Mouse (Mus musculus) hindbrain, embryonic 10.5 days (tissue): ENCODE measurements around the gene Tbc1d10b. TPM values are rescaled to one million over a fixed set of nuclear protein-coding genes. Genes with fewer than 3 reads are reported as not detected.
"Not testable (repeated sequence)": the region's sequence is repeated elsewhere in the genome, so short reads cannot be mapped to it uniquely, and the experiment has no call there.

Experiments used
- DNase-seq: peaks from one replicate; pipeline ENCODE4 v3.0.0-alpha.2; 2017; ENCODE audit warnings: low spot score
- H3K27ac ChIP-seq: fragments of 300-500 bp; sonication (generic); 2 replicates; pipeline ENCODE4 v1.5.1; 2016; ENCODE audit warnings: mild to moderate bottlenecking, moderate library complexity
- H3K27me3 ChIP-seq: fragments of 300-500 bp; sonication (generic); 2 replicates; pipeline ENCODE4 v1.6.1; 2016; ENCODE audit warnings: mild to moderate bottlenecking; ENCODE audit not compliant: poor library complexity, insufficient read depth, severe bottlenecking
- H3K36me3 ChIP-seq: fragments of 300-500 bp; sonication (generic); 2 replicates; pipeline ENCODE4 v1.6.1; 2016; ENCODE audit warnings: mild to moderate bottlenecking, moderate library complexity
- H3K4me1 ChIP-seq: fragments of 300-500 bp; sonication (generic); replicated peaks from 2 replicates; pipeline ENCODE4 v1.6.1; 2016; ENCODE audit warnings: mild to moderate bottlenecking
- H3K4me3 ChIP-seq: fragments of 300-500 bp; sonication (generic); 2 replicates; pipeline ENCODE4 v1.5.1; 2016; ENCODE audit warnings: mild to moderate bottlenecking, moderate library complexity
- H3K9me3 ChIP-seq: fragments of 300-500 bp; sonication (generic); 2 replicates; pipeline ENCODE4 v1.6.1; 2016; ENCODE audit warnings: mild to moderate bottlenecking, moderate library complexity
- whole genome bisulfite sequencing: fragments of 180-500 bp; shearing (Covaris S2); methylation state at CpG from one replicate; pipeline ENCODE4 v1.1.7; 2016; 5-methylcytosine and 5-hydroxymethylcytosine counted together
- polyA plus RNA-seq: library from polyadenylated mRNA; unstranded; fragments of >200 nt; fragmentation: Nextera tagmentation; extraction: Ambion mirVana; gene quantifications from 2 replicates; pipeline ENCODE4 v1.2.1, GENCODE M21; 2016

The Tbc1d10b gene
- polyA plus RNA-seq = 25.6 and 28.2 TPM in 2 replicates

DNA sequence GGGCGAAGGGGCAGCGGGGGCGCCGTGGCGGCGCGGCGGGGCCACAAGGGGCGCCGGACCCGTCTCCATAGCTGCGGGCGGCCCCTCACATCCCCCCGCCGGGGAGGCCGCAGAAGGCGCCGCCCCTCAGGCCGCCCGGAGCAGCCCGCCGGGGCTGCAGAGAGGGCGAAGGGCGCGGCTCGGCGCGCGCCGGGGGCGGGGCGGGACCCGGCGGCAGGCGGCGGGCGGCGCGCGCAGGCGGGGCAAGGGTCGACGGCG, at the start of gene Tbc1d10b:
TSS of gene Tbc1d10b (minus strand) at position 174 of the 258 bp plus-strand sequence.
- Histone ChIP-seq H3K27ac (peak within 1 kb of the TSS; percentile 95), H3K9me3 (no peaks in the 10 kb centered on the region), H3K36me3 (peaks cover 15% of the 10 kb centered on the region), H3K4me1 (peaks cover 43% of the 10 kb centered on the region), H3K27me3 (peaks cover 27% of the 10 kb centered on the region), H3K4me3 (peak within 1 kb of the TSS; percentile 86)
- no peak for DNase-seq
- under 1% methylated on average over 43 of the region's 44 CpGs for WGBS

DNA sequence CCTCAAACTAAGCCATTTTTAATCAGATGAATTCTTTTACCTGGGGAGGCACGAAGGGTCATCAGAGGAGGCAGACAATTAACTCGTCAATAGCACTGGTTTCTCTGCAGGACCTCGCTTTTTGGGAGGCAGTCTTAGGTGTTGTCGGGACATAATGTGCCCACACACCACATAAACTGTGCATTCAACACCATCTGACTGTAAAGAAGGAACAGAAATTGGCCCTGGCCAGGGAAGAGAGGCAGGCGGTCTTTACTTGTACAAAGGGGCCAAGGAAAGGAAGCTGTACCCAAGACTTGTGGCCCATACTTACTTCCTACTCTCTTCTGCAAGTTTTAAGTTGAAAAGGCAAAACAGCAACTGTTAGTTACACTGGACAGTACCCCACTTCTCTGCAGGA, 48.2 kb upstream of the Tbc1d10b start:
- H3K9me3 ChIP-seq = no peaks in the 10 kb centered on the region
- DNase-seq = no peak
- no peak overlapping the region for H3K4me3 ChIP-seq
- no peak overlapping the region for H3K27ac ChIP-seq
- H3K36me3 ChIP-seq = peaks cover 44% of the 10 kb centered on the region
- WGBS = 92% methylated on average over 5 of the region's 5 CpGs
- no peaks in the 10 kb centered on the region for H3K27me3 ChIP-seq
- H3K4me1 ChIP-seq = peaks cover 40% of the 10 kb centered on the region

DNA sequence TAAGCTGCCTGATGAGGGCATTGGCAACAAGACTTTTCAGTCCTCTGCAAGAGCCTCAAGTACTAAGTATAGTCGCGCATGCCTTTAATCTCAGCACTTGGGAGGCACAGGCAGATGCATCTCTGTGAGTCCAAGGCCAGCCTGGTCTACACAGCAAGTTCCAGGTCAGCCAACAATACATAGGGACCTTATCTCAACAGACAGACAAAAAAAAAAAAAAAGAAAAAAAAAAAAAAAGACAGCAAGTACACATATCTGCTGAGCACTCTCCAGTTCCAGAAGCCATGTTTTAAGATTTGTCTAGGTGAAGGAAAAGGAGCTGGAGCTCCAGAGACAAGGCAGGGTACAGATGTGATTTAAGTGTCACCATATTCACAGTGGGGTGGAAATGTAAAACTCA, 47.7 kb upstream of the Tbc1d10b start:
- Histone ChIP-seq H3K4me3 (no peak overlapping the region), H3K9me3 (no peaks in the 10 kb centered on the region), H3K36me3 (peaks cover 48% of the 10 kb centered on the region), H3K4me1 (peaks cover 35% of the 10 kb centered on the region), H3K27ac (no peak overlapping the region), H3K27me3 (no peaks in the 10 kb centered on the region)
- WGBS = 87% methylated on average over 2 of the region's 2 CpGs
- DNase-seq = no peak

DNA sequence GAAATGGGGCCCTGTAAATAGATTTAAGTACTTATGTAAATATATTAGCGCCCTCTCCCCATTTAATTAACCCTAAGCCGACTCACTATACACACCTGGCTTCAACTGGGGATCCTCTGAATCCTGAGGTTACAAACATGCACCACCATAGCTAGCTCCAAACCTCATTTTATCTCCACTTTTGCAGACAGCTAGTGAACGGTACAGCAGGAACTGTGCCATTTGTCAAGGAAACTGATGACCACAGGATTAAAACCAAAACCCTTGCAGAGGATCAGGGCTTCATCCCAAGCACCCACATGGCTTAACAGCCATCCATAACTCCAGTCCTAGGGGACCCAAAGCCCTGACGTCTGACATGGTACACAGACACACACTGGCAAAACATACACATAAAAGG, 46.7 kb upstream of the Tbc1d10b start:
- DNase-seq = no peak
- H3K36me3 ChIP-seq = peaks cover 56% of the 10 kb centered on the region
- WGBS = 38% methylated on average over 4 of the region's 4 CpGs
- peak overlapping the region; percentile 65 for H3K4me3 ChIP-seq
- H3K4me1 ChIP-seq = peaks cover 31% of the 10 kb centered on the region
- H3K27me3 ChIP-seq = no peaks in the 10 kb centered on the region
- H3K27ac ChIP-seq = peak overlapping the region; percentile 91
- H3K9me3 ChIP-seq = no peaks in the 10 kb centered on the region

DNA sequence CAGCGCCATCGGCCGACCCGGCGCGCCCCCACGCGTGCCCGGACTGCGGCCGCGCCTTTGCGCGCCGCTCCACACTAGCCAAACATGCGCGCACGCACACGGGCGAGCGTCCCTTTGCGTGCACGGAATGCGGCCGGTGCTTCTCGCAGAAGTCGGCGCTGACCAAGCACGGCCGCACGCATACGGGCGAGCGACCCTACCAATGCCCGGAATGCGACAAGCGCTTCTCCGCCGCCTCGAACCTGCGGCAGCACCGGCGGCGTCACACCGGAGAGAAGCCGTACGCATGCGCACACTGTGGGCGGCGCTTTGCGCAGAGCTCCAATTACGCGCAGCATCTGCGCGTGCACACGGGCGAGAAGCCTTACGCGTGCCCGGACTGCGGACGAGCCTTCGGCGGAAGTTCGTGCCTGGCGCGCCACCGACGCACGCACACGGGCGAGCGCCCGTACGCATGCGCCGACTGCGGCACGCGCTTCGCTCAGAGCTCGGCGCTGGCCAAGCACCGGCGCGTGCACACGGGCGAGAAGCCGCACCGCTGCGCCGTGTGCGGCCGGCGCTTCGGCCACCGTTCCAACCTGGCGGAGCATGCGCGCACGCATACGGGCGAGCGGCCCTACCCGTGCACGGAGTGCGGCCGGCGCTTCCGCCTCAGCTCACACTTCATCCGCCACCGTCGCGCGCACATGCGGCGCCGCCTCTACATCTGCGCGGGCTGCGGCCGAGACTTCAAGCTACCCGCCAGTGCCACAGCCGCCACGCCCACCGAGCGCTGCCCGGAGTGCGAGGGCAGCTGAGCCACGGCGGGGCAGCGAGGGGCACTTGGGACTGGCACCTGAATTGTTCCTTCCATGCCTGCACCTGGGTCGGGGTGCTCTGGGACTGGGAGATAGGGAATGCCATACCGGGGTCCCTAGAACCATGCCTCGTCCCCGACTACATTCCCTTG, 45.8 kb upstream of the Tbc1d10b start:
- Histone ChIP-seq H3K4me3 (peak overlapping the region; percentile 65), H3K4me1 (peaks cover 22% of the 10 kb centered on the region), H3K27ac (peak overlapping the region; percentile 91), H3K36me3 (peaks cover 65% of the 10 kb centered on the region), H3K9me3 (no peaks in the 10 kb centered on the region), H3K27me3 (no peaks in the 10 kb centered on the region)
- WGBS = 1% methylated on average over 136 of the region's 136 CpGs
- DNase-seq = peak; percentile 94

DNA sequence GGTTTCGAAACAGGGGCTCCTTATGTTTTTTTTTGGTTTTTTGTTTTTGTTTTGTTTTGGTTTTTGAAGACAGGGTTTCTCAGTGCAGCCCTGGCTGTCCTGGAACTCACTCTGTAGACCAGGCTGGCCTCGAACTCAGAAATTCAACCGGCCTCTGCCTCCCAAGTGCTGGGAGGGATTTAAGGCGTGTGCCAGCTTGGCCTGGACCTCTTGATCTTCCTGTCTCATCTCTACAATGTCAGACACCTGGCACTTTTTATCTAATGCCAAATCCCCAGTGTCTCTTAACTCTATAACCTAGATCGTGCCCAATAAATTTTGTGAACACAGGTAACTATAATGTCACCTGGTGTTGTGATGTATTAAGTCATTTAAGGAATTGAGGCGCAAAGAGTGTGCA, 45.1 kb upstream of the Tbc1d10b start:
- Histone ChIP-seq H3K27ac (peak overlapping the region; percentile 91), H3K36me3 (peaks cover 64% of the 10 kb centered on the region)
- 84% methylated on average over 6 of the region's 6 CpGs for whole genome bisulfite sequencing

DNA sequence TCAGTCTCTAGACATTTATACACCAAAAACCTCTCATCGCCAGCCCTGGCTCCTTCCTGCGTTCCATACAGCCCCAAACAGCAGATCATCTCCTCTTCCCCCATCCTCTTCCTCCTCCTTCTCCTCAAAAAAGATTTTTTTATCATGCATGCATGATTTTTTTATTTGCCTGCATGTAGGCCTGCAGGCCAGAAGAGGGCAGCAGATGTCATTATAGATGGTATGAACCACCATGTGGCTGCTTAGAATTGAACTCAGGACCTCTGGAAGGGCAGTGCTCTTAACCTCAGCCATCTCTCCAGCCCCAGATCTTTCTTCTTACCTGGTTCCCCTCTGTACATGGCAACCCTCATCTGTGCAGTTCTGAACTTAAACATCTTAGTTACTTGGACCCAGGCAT, 44.1 kb upstream of the Tbc1d10b start:
- DNase-seq = peak; percentile 27
- H3K4me1 ChIP-seq = peaks cover 16% of the 10 kb centered on the region
- H3K27me3 ChIP-seq = no peaks in the 10 kb centered on the region
- H3K36me3 ChIP-seq = peaks cover 64% of the 10 kb centered on the region
- H3K9me3 ChIP-seq = no peaks in the 10 kb centered on the region
- 86% methylated on average over 2 of the region's 2 CpGs for WGBS
- H3K27ac ChIP-seq = no peak overlapping the region
- H3K4me3 ChIP-seq = no peak overlapping the region

More for the DNA sequence above, 45.1 kb upstream of the Tbc1d10b start:
- peak overlapping the region; percentile 65 for H3K4me3 ChIP-seq
- DNase-seq = no peak
- no peaks in the 10 kb centered on the region for H3K27me3 ChIP-seq
- peaks cover 16% of the 10 kb centered on the region for H3K4me1 ChIP-seq
- H3K9me3 ChIP-seq = no peaks in the 10 kb centered on the region

DNA sequence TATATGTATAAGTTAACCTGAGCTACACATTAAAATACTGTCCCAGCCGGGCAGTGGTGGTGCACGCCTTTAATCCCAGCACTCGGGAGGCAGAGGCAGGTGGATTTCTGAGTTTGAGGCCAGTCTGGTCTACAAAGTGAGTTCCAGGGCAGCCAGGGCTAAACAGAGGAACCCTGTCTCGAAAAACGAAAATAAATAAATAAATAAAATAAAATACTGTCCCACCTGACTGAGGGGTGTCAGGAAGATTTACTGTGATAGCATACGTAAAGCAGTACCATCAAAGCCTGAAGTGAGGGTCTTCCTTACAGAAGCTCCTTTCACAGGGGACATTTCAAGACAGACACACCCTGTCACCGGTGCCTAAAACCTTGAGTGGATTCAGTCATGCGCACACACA, 42.2 kb upstream of the Tbc1d10b start:
- peaks cover 62% of the 10 kb centered on the region for H3K36me3 ChIP-seq

DNA sequence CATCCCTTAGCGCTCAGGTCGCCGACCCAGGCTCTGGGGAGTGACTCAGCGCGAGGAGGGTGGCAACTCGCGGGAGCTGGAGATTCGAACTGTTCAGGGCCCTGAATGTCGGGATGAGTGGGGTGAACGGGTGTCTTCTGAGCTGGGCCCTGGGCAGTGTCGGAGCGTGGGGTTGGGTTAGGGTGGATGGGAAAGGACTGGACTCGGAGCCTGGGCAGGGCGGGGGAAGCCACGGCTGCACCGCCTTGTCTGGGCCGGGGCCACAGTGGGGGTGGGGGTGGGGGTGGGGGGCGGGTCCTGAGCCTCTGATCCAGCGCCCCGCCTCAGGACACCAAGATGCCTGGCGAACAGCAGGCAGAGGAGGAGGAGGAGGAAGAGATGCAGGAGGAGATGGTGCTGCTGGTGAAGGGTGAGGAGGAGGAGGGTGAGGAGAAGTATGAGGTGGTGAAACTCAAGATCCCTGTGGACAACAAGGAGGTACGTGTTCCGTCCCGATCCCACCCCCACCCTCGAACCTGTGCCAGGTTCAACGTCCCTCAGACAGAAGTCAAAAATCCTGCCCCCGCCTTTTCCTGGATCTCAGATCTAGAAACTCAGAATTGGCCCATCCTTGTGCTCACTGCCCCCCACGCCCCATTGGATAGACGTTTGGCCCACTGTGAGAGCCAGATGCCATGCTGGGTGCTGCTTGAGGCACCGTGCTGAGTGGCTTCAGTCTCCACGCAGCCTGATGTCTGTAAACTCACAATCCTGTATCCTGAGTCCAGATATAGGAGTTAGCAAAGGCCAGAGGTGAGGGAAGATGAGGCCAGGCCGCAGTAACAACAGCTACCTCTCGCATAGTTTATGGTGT, 36.6 kb upstream of the Tbc1d10b start:
- Histone ChIP-seq H3K4me3 (peak overlapping the region; percentile 86), H3K4me1 (peaks cover 35% of the 10 kb centered on the region), H3K27me3 (no peaks in the 10 kb centered on the region), H3K9me3 (0 out of 2 replicates have a peak, but pooled peaks cover 3% of the 10 kb centered on the region), H3K27ac (peak overlapping the region; percentile 97), H3K36me3 (peaks cover 49% of the 10 kb centered on the region)
- WGBS = 11% methylated on average over 33 of the region's 33 CpGs
- no peak for DNase-seq

More for the DNA sequence above, 42.2 kb upstream of the Tbc1d10b start:
- not testable (repeated sequence) for DNase-seq, H3K27ac ChIP-seq, H3K27me3 ChIP-seq, H3K9me3 ChIP-seq, H3K4me3 ChIP-seq
- H3K4me1 ChIP-seq = peaks cover 29% of the 10 kb centered on the region
- 92% methylated on average over 8 of the region's 8 CpGs for WGBS

DNA sequence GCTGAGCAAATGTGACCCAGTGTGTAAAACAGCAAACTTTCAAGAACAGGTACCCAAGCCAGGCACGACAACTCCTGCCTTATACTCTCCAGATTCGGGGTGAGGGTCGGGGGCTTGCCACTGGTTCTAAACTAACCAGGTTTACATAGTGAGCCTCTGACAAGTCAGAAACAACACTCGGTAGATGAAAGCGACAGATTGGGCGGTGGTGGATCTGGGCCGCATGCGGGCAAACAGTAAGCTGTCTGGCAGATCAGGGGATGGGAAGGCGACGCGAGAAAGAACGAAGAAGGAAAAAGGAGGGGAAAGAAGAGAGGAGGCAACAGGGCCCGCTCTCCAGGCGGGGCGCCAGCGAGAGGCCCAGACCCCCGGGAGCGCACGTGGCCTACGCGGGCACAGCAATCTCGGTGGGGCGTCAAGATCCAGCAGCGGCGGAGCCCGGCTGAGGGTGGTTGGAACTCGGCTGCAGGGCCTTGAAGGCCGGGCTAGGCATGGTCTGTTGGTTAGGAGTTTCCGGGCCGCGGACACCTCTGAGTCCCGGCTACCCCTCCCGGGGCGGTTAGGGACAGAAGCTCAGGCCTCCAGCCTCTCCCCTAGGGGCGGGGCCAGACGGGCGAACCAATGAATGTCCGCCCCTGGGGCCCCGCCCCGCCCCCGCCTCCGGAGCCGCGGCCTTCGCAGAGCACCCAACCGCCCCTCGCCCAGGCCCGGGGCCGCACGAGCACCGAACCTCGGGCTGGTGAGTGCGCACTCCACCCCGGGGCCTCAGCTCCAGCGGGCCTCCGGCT, 35.8 kb upstream of the Tbc1d10b start, which contains the start of gene Zfp771:
TSS of gene Zfp771 (plus strand) at position 405 of the 788 bp plus-strand sequence.
- Histone ChIP-seq H3K4me1 (peaks cover 35% of the 10 kb centered on the region), H3K27me3 (no peaks in the 10 kb centered on the region), H3K4me3 (peak within 1 kb of the TSS; percentile 86), H3K9me3 (0 out of 2 replicates have a peak, but pooled peaks cover 3% of the 10 kb centered on the region), H3K27ac (peak within 1 kb of the TSS; percentile 97), H3K36me3 (peaks cover 49% of the 10 kb centered on the region)
- under 1% methylated on average over 56 of the region's 56 CpGs for WGBS
- peak; percentile 94 for DNase-seq

DNA sequence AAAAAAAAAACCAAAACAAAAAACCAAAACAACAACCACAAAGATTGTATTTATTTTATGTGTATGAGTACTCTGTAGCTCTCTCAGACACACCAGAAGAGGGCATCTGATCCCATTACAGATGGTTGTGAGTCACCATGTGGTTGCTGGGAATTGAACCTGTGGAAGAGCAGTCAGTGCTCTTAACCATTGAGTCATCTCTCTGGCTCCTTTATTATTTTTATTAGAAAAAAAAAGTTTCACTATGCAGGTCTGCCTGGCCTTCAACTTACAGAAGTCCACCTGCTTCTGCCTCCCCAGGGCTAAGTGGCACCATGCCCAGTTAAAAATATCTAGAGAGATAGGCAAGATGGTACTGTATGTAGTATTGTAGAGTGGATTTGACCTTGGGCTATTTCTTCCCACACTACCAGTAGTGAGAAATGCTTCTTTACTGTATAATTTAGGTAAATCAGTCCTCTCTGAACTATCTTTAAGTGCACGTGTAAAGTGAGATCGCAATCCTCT, 35.1 kb upstream of the Tbc1d10b start:
- 39% methylated on average over 2 of the region's 2 CpGs for WGBS
- H3K36me3 ChIP-seq = peaks cover 51% of the 10 kb centered on the region
- peak overlapping the region; percentile 97 for H3K27ac ChIP-seq

DNA sequence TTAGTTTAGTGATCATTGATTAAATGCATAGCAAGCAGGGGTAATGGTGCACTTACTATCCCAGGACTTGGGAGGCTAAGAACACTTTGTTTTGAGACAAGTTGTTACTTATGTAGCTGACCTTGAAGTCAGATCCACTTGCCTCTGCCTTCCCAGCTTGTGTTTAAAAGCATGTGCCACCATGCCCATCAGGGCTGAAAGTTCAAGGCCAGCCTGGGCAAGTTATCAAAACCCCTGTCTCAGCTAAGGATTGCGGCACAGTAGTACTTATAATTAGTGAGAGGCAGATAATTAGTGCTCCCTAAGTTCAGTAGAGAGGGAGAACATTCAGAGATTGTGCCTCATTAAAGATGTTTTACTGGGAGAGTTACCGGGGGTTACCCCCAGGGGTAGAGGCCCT, 26.5 kb upstream of the Tbc1d10b start:
- H3K27me3 ChIP-seq = no peaks in the 10 kb centered on the region
- H3K36me3 ChIP-seq = peaks cover 75% of the 10 kb centered on the region
- H3K27ac ChIP-seq = no peak overlapping the region; the same call in 1 of the 2 replicates
- H3K9me3 ChIP-seq = peaks cover 12% of the 10 kb centered on the region; the same call in 1 of the 2 replicates
- 96% methylated on average over 2 of the region's 2 CpGs for WGBS
- H3K4me1 ChIP-seq = peaks cover 48% of the 10 kb centered on the region
- peak overlapping the region; percentile 93 for H3K4me3 ChIP-seq
- no peak for DNase-seq

More for the DNA sequence above, 35.1 kb upstream of the Tbc1d10b start:
- DNase-seq = no peak
- H3K4me3 ChIP-seq = peak overlapping the region; percentile 86
- no peaks in the 10 kb centered on the region for H3K27me3 ChIP-seq
- H3K9me3 ChIP-seq = 0 out of 2 replicates have a peak, but pooled peaks cover 3% of the 10 kb centered on the region
- H3K4me1 ChIP-seq = peaks cover 35% of the 10 kb centered on the region
